Mouse (Mus musculus): ENCODE measurements around the gene Pdhx.

DNA sequence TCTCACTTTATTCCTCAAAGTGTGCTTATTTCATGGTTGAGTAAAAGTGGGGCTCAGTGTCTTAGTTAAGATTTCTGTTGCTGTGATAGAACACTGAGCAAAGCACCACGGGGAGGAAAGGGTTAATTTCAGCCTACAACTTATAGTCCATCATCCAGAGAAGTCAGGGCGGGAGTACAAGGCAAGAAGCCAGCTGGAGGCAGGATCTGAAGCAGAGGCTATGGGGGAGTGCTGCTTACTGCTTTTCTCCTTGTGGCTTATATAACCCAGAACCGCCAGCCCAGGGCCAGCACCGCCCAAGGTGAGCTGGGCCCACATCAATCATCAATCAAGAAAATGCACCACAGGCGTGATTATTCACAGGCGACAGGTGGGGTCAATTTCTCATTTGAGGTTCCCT is 7.8 kb upstream of the Pdhx start:
- TF ChIP-seq CTCF (IDR thresholded peaks at IDR 0.05; ENCODE audit: low read depth, low read length): no peak
- TF ChIP-seq POLR2A (IDR thresholded peaks at IDR 0.05; ENCODE audit: extremely low read depth, insufficient read depth, low read length): no peak
